Mouse (Mus musculus) retina, postnatal 1 day (tissue): ENCODE results near the gene Mylpf.
A peak's percentile ranks its signal among the peaks of the same experiment; 100 is the strongest.

Experiments
- DNase-seq: peaks from one replicate; pipeline ENCODE4 v3.0.0-alpha.2; 2012

Mylpf gene

GRCm38 (mm10) chr7:127208553-127209438 is at the start of gene Mylpf:
Mylpf (plus strand) TSS chr7:127208890.
- DNase-seq = peak; percentile 99

GRCm38 (mm10) chr7:127162546-127162945 is 46.1 kb upstream of the Mylpf start:
- DNase-seq = no peak

GRCm38 (mm10) chr7:127164002-127164401 is 44.7 kb upstream of the Mylpf start:
- DNase-seq = no peak

GRCm38 (mm10) chr7:127165607-127166493 is 42.8 kb upstream of the Mylpf start:
- no peak for DNase-seq

GRCm38 (mm10) chr7:127166501-127166900 is 42.2 kb upstream of the Mylpf start:
- no peak for DNase-seq

GRCm38 (mm10) chr7:127176937-127177336 is 31.8 kb upstream of the Mylpf start:
- DNase-seq = peak; percentile 9

- no peak for DNase-seq
These were observed 27.9 kb upstream of the Mylpf start for GRCm38 (mm10) chr7:127180783-127181182.

- DNase-seq = peak; percentile 11
These were observed 27.0 kb upstream of the Mylpf start for GRCm38 (mm10) chr7:127181724-127182123.

- no peak for DNase-seq
These were observed 25.3 kb upstream of the Mylpf start for GRCm38 (mm10) chr7:127183345-127183744.

GRCm38 (mm10) chr7:127183828-127184227 is 24.9 kb upstream of the Mylpf start:
- peak; percentile 4 for DNase-seq

GRCm38 (mm10) chr7:127184720-127185119 is 24.0 kb upstream of the Mylpf start:
- no peak for DNase-seq

GRCm38 (mm10) chr7:127185601-127186000 is 23.1 kb upstream of the Mylpf start:
- DNase-seq = peak; percentile 50

- DNase-seq = no peak
These were observed 21.3 kb upstream of the Mylpf start for GRCm38 (mm10) chr7:127187351-127187750.

- DNase-seq = no peak
These were observed 20.1 kb upstream of the Mylpf start for GRCm38 (mm10) chr7:127188305-127189276.

GRCm38 (mm10) chr7:127190672-127191071 is 18.0 kb upstream of the Mylpf start:
- DNase-seq = no peak

GRCm38 (mm10) chr7:127192989-127193388 is 15.7 kb upstream of the Mylpf start:
- DNase-seq = no peak

GRCm38 (mm10) chr7:127194011-127194632 is 14.6 kb upstream of the Mylpf start:
- DNase-seq = no peak

GRCm38 (mm10) chr7:127194633-127195029 is 14.1 kb upstream of the Mylpf start:
- DNase-seq = no peak

- peak; percentile 99 for DNase-seq
These were observed 13.0 kb upstream of the Mylpf start, which contains the start of gene Cd2bp2 for GRCm38 (mm10) chr7:127195544-127196295. Cd2bp2 (minus strand) TSS chr7:127196050.

GRCm38 (mm10) chr7:127196484-127196883 is 12.2 kb upstream of the Mylpf start:
- DNase-seq = no peak

- DNase-seq = no peak
These were observed 2.1 kb upstream of the Mylpf start for GRCm38 (mm10) chr7:127206606-127207005.
